Mouse (Mus musculus): ENCODE data around the gene Pacsin3. TPM values are rescaled to one million over a fixed set of nuclear protein-coding genes. Genes with fewer than 3 reads are reported as not detected.

The Pacsin3 gene
- polyA plus RNA-seq, 1 experiment, result 11.7 TPM

DNA sequence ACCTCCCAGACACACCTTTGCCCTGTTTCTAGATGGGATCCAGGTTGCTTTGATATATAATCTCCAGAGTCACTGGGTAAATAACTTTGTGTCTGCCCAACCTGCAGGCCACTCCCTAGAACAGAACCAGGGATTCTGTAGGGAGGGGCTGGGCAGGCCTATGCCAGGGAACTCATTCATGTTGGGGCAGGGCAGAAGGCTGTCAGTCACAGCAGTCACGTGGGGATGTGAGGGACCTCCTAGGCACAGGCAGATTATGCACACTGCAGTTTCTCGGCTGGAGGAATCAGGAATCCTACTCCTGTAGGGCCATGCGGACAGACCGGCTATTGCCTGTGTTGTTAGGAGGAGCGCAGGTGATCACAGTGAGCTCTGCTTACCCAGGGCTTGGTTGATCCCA, 25.6 kb downstream of the Pacsin3 start:
- Histone ChIP-seq H3K27ac (replicated peaks; ENCODE audit: low read depth, low read length) (no peak overlapping the region), H3K4me1 (ENCODE audit: control insufficient read depth, insufficient read depth, insufficient read length, low read length) (0 out of 2 replicates have a peak, but pooled peaks cover 3% of the 10 kb centered on the region), H3K4me3 (ENCODE audit: insufficient read depth, low read depth, low read length) (no peak overlapping the region)

GRCm38 (mm10) chr2:91283972-91284371, 28.2 kb downstream of the Pacsin3 start:
- Histone ChIP-seq H3K4me3 (ENCODE audit: insufficient read depth, low read depth, low read length) (no peak overlapping the region), H3K4me1 (ENCODE audit: control insufficient read depth, insufficient read depth, insufficient read length, low read length) (0 out of 2 replicates have a peak, but pooled peaks cover 3% of the 10 kb centered on the region), H3K27ac (replicated peaks; ENCODE audit: low read depth, low read length) (no peak overlapping the region)

DNA sequence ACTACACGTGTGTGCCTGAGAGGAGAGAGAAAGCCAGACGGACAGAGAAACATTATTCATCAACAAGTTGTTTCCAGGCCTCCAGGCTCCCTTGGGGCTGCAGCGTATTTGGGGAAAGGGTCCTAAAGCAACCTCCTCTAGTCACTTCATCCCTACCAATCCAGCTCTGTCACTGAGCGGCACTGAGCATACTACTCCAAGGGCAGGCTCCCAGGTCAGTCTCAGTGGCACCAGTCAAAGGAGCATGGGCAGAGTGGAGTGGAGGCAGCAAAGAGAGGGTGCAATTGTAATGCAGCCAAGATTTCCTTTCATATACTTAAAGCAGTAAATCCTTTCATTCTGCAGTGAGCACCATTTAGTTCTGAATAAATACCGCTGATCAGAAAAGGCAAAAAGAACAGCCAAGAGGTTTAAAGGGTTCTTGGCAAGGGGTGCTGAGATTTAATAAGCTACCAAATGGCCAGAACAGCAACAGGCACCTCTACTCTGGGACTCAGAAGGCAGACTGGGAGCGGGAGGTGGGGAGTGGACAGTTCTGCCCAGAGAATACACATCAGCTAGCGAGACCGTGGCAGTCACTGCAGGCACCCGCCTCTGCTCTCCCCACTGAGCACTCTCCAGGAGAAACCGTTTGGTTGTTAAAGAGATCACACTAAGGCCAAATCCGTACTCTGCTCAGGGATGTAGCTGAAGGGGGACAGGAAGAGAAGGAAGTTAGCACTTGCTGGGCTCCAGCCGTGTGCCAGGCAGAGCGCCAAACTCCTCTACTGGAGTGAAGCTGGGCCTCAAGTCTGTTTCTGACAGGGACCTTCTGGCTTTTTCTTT, 28.8 kb downstream of the Pacsin3 start:
- Histone ChIP-seq H3K4me3 (ENCODE audit: insufficient read depth, low read depth, low read length) (no peak overlapping the region), H3K4me1 (ENCODE audit: control insufficient read depth, insufficient read depth, insufficient read length, low read length) (0 out of 2 replicates have a peak, but pooled peaks cover 3% of the 10 kb centered on the region), H3K27ac (replicated peaks; ENCODE audit: low read depth, low read length) (no peak overlapping the region)

DNA sequence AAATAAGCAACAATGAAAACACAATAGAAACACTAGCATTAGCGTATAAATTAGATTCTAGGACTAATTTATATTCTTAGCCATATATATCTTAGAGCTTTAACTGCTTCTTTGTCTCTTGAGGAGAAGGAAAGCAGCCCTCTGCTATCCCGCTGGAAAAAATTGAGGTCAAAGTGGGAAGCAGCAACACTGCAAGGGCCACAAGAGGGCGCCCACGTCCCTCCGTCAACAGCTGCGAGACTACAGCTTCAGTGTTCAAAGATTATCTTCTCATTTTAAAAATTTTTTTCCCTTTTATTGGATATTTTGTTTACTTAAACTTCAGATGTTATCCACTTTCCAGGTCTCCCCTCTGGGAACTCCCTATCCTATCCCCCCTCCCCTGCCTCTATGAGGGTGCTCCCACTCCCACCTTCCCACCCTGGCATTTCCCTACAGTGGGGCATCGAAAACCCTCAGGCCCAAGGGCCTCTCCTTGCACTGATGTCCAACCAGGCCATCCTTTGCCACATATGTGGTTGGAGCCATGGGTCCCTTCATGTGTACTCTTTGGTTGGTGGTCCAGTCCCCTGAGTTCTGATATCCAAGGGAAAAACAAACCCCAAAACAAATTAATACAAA, 30.2 kb downstream of the Pacsin3 start:
- H3K4me3 ChIP-seq (ENCODE audit: insufficient read depth, low read depth, low read length), result no peak overlapping the region
- peaks cover 3% of the 10 kb centered on the region; the same call in 1 of the 2 replicates for H3K4me1 ChIP-seq (ENCODE audit: control insufficient read depth, insufficient read depth, insufficient read length, low read length)
- H3K27ac ChIP-seq (replicated peaks; ENCODE audit: low read depth, low read length), result no peak overlapping the region

GRCm38 (mm10) chr2:91287563-91287962, 31.8 kb downstream of the Pacsin3 start:
- peaks cover 3% of the 10 kb centered on the region; the same call in 1 of the 2 replicates for H3K4me1 ChIP-seq (ENCODE audit: control insufficient read depth, insufficient read depth, insufficient read length, low read length)
- no peak overlapping the region for H3K4me3 ChIP-seq (ENCODE audit: insufficient read depth, low read depth, low read length)
- no peak overlapping the region for H3K27ac ChIP-seq (replicated peaks; ENCODE audit: low read depth, low read length)

DNA sequence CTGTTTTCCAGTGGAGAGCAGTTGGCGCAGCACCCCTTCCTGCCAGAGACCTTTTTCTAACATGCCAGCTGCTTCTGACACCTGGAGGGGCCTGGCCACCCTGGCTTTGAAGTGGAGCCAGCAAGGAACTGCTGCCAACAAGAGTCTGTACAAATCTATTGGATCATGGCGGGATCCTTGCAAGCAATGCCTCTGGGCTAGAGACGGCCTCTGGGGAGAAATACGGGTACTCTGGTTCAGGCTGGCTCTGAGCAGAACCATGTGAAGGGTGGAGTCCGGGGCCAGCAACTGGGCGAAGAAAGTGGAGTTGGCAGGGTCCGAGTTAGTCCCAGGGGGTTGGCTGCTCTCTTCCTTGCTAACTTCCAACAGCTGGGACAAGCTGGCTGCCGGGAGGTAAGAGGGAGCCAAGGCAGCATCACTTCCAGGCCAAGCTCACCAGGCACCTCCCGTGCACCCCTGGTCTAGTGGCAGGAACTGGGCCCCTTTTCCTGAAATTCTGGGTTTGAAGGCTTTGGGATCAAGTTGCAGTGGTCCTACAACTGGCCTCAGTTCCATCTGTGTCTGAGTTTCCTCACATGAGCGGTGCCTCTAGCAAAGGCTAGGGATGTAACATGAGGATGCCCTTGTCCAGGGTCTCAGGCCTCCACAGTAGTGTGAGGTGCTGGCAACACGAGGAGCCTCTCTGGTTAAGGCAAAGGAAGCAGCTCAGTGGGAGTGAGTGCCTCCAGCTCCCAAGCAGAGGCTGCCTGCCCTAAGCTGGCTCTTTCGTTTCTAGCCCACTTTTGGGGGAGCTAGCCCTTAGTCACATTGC, 35.6 kb downstream of the Pacsin3 start:
- Histone ChIP-seq H3K27ac (replicated peaks; ENCODE audit: low read depth, low read length) (no peak overlapping the region), H3K4me3 (ENCODE audit: insufficient read depth, low read depth, low read length) (no peak overlapping the region), H3K4me1 (ENCODE audit: control insufficient read depth, insufficient read depth, insufficient read length, low read length) (no peaks in the 10 kb centered on the region; the same call in 1 of the 2 replicates)

- no peak overlapping the region for H3K27ac ChIP-seq (replicated peaks; ENCODE audit: low read depth, low read length)
- H3K4me3 ChIP-seq (ENCODE audit: insufficient read depth, low read depth, low read length), result no peak overlapping the region
- H3K4me1 ChIP-seq (ENCODE audit: control insufficient read depth, insufficient read depth, insufficient read length, low read length), result no peaks in the 10 kb centered on the region; the same call in 1 of the 2 replicates
These were observed 38.5 kb downstream of the Pacsin3 start for GRCm38 (mm10) chr2:91294226-91294625.

DNA sequence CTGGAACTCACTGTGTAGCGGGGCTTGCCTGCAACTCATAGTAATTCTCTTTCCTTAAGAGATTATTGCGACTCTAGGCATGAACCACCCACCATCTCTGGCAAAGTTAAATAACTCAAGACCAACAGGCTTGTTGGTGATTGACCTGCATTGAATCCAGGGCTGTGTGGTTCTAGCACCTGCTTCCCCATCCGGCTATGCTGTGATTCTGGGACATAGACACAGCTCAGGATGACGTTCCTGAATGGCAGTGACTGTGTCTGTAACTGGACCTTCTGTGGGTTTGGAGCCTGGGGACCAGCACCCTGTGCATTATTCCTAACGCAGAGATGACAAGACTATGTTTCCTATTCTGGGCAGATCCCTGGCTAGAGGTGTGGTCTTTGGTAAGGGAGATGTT, 40.1 kb downstream of the Pacsin3 start:
- Histone ChIP-seq H3K4me1 (ENCODE audit: control insufficient read depth, insufficient read depth, insufficient read length, low read length) (no peaks in the 10 kb centered on the region; the same call in 1 of the 2 replicates), H3K27ac (replicated peaks; ENCODE audit: low read depth, low read length) (no peak overlapping the region), H3K4me3 (ENCODE audit: insufficient read depth, low read depth, low read length) (no peak overlapping the region)

- H3K27ac ChIP-seq (replicated peaks; ENCODE audit: low read depth, low read length), result no peak overlapping the region
- H3K4me3 ChIP-seq (ENCODE audit: insufficient read depth, low read depth, low read length), result no peak overlapping the region
- no peaks in the 10 kb centered on the region for H3K4me1 ChIP-seq (ENCODE audit: control insufficient read depth, insufficient read depth, insufficient read length, low read length)
These were observed 43.4 kb downstream of the Pacsin3 start for GRCm38 (mm10) chr2:91299156-91299555.

DNA sequence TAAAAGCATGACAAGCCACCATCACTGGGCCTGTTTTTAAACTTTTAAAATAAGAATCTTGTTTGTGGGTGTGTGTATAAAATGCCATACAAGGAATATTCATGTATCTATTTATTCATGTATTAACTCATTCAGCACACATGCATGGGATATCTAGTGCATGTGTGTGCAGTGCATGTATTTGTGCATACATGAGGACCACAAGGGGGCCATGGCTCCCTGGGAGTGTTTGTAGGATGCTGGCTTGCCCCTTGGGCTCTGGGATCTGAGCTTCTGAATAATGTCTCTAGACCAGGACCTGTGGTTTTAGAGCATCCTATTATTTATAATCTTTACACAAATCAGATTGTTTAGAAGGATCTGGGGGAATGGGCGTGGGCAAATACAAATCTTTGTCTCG, 45.0 kb downstream of the Pacsin3 start:
- Histone ChIP-seq H3K4me3 (ENCODE audit: insufficient read depth, low read depth, low read length) (no peak overlapping the region), H3K27ac (replicated peaks; ENCODE audit: low read depth, low read length) (no peak overlapping the region), H3K4me1 (ENCODE audit: control insufficient read depth, insufficient read depth, insufficient read length, low read length) (no peaks in the 10 kb centered on the region)

GRCm38 (mm10) chr2:91301836-91302235, 46.1 kb downstream of the Pacsin3 start:
- Histone ChIP-seq H3K4me1 (ENCODE audit: control insufficient read depth, insufficient read depth, insufficient read length, low read length) (no peaks in the 10 kb centered on the region), H3K27ac (replicated peaks; ENCODE audit: low read depth, low read length) (no peak overlapping the region), H3K4me3 (ENCODE audit: insufficient read depth, low read depth, low read length) (no peak overlapping the region)

DNA sequence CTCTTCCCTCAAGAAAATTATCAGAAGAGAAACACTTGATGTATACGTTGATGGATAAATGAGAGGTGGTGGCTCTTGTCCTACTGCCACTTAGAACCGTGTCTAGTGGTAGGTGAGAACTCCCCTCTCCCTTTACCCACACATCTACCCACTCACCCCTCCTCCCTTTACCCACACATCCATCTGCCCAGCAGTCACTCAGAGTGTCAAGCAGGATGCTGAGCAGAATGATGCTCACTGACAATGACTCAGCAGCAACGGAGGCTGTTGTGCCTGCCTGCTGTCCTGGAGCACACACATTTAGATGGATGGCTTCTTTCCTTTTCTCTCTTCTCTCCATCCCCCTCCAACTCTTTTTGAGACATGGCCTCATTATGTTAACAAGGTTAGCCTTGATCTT, 47.1 kb downstream of the Pacsin3 start:
- H3K4me3 ChIP-seq (ENCODE audit: insufficient read depth, low read depth, low read length), result no peak overlapping the region
- no peak overlapping the region for H3K27ac ChIP-seq (replicated peaks; ENCODE audit: low read depth, low read length)
- H3K4me1 ChIP-seq (ENCODE audit: control insufficient read depth, insufficient read depth, insufficient read length, low read length), result no peaks in the 10 kb centered on the region

DNA sequence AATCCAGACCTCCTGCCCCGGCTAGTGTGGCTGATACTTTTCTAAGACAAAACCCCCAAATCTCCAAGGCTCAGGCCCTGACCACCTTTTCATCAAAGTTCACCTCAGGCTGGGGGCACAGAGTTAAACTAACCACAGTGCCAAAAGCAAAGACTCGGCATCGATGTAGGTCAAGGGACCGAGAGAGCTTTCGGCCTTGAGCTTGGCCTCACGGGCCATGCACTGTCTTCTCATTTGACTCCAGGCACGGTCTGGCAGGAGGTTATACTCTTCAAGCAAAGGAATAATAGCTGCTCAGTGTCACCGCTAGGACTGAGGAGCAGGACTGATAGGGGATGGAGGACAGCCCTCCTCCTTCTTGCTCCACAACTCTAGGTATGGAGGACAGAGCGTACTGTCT, 50.2 kb downstream of the Pacsin3 start:
- Histone ChIP-seq H3K4me3 (ENCODE audit: insufficient read depth, low read depth, low read length) (no peak overlapping the region), H3K4me1 (ENCODE audit: control insufficient read depth, insufficient read depth, insufficient read length, low read length) (no peaks in the 10 kb centered on the region), H3K27ac (replicated peaks; ENCODE audit: low read depth, low read length) (no peak overlapping the region)

GRCm38 (mm10) chr2:91306589-91306988, 50.8 kb downstream of the Pacsin3 start:
- Histone ChIP-seq H3K4me1 (ENCODE audit: control insufficient read depth, insufficient read depth, insufficient read length, low read length) (no peaks in the 10 kb centered on the region), H3K4me3 (ENCODE audit: insufficient read depth, low read depth, low read length) (no peak overlapping the region), H3K27ac (replicated peaks; ENCODE audit: low read depth, low read length) (no peak overlapping the region)

DNA sequence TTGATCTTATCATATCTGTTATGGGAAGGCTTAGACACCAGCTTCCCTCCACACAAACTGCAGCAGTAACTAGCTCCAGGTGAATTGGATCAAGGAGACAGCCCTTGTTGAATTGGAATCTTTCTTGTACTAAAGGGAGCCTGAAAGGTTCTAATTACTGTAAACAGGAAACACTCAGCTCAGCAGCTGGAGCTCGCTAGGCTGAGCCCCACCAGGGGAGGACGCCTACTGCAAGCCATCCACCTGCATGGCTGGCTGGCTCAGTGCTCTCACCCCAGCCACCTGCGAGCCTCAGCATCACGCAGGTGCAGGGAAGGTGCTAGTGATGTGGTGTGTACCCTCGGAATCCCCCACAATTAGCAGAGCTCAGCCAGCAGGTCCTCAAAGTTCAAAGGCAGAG, 52.9 kb downstream of the Pacsin3 start:
- H3K4me1 ChIP-seq (ENCODE audit: control insufficient read depth, insufficient read depth, insufficient read length, low read length), result no peaks in the 10 kb centered on the region
- H3K27ac ChIP-seq (replicated peaks; ENCODE audit: low read depth, low read length), result no peak overlapping the region

More for the DNA sequence above, 52.9 kb downstream of the Pacsin3 start:
- no peak overlapping the region for H3K4me3 ChIP-seq (ENCODE audit: insufficient read depth, low read depth, low read length)

All from brown adipose tissue, adult 24 weeks (tissue).